8 mouse cellular contexts compared by ENCODE assay signal in the genomic region with DNA sequence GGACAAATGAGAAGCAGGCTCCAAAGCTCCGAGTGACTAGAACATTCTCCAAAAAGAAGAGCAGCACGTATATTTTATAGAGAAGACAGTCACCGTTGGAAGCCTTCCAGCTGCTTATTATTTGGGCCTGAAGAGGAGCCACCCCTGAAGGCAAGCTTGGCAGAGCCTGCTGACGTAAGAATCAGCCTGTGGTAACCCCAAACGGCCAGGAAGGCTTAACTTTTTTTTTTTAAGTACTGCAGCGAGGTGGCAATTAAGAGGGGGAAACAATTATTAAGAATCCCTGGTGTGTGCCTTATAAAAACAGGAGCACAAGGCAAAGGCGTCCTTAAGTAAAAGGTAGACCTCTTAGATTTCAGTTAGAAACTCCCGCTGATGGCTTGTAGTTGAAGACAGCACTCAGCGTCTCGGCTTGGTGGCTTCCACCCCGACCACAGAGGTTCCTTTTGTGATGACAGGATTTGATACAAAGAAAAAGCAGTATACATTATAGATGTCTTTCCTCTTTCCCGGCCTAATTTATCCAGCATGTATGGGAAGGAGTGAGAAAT. TPM values are rescaled to one million over a fixed set of nuclear protein-coding genes. Genes with fewer than 3 reads are reported as not detected.
DNase-seq lines count a peak whose midpoint lies in the region; ATAC-seq and TF ChIP-seq lines count a peak whose summit lies in the region.

No protein-coding gene starts in this region.

- H3K9me3 ChIP-seq in erythroblast, embryonic 14.5 days (ENCODE audit: control insufficient read depth, low read length): no peaks in the 10 kb centered on the region
- H3K9me3 ChIP-seq in intestine, embryonic 14.5 days (ENCODE audit: control insufficient read depth, low read length): no peaks in the 10 kb centered on the region
- H3K9me3 ChIP-seq in stomach, postnatal 0 days (ENCODE audit: control insufficient read depth, low read length): no peaks in the 10 kb centered on the region

- DNase-seq in cerebellum, adult 9-10 months: peak; percentile 76
- peak; percentile 69 for DNase-seq in NIH3T3 (ENCODE audit: low read depth)
- no peak for DNase-seq in intestine, embryonic 14.5 days (ENCODE audit: low spot score)
- peak; percentile 55 for DNase-seq in lung, postnatal 36 days
- DNase-seq in stomach, postnatal 0 days (ENCODE audit: low spot score): no peak
- DNase-seq in left cerebral cortex, adult 18-20 months (ENCODE audit: low spot score in 2 of 2): no peak

- peaks cover 10% of the 10 kb centered on the region for H3K27me3 ChIP-seq in erythroblast, embryonic 14.5 days (ENCODE audit: control insufficient read depth)
- H3K27me3 ChIP-seq in intestine, embryonic 14.5 days (replicated peaks; ENCODE audit: control insufficient read depth, insufficient read depth, low read length): no peaks in the 10 kb centered on the region
- H3K27me3 ChIP-seq in stomach, postnatal 0 days (ENCODE audit: control insufficient read depth, insufficient read depth, low read length): no peaks in the 10 kb centered on the region

- peak overlapping the region; percentile 58 for H3K9ac ChIP-seq in intestine, embryonic 14.5 days (ENCODE audit: low read length)
- H3K9ac ChIP-seq in stomach, postnatal 0 days (ENCODE audit: low read length): peak overlapping the region; percentile 87

- TF ChIP-seq EP300 in stomach, postnatal 0 days (optimal IDR thresholded peaks at IDR 0.05): no peak

- no peak for TF ChIP-seq CTCF in stomach, postnatal 0 days (IDR thresholded peaks at IDR 0.05; ENCODE audit: low read depth)

- H3K4me2 ChIP-seq in intestine, embryonic 14.5 days (ENCODE audit: low read length): peak overlapping the region; percentile 74
- peak overlapping the region; percentile 82 for H3K4me2 ChIP-seq in stomach, postnatal 0 days (replicated peaks; ENCODE audit: low read depth)

- no peaks in the 10 kb centered on the region for H3K36me3 ChIP-seq in erythroblast, embryonic 14.5 days (ENCODE audit: control insufficient read depth)
- H3K36me3 ChIP-seq in intestine, embryonic 14.5 days (ENCODE audit: control insufficient read depth, insufficient read depth, low read length): no peaks in the 10 kb centered on the region
- no peaks in the 10 kb centered on the region for H3K36me3 ChIP-seq in stomach, postnatal 0 days (ENCODE audit: control insufficient read depth, insufficient read depth, low read length)

- H3K4me3 ChIP-seq in erythroblast, embryonic 14.5 days (replicated peaks): peak overlapping the region; percentile 92
- H3K4me3 ChIP-seq in intestine, embryonic 14.5 days (ENCODE audit: low read depth, low read length): peak overlapping the region; percentile 54
- peak overlapping the region; percentile 77 for H3K4me3 ChIP-seq in stomach, postnatal 0 days (ENCODE audit: low read depth, low read length)

- H3K27ac ChIP-seq in intestine, embryonic 14.5 days (ENCODE audit: low read depth): peak overlapping the region; percentile 62; the same call in 1 of the 2 replicates
- peak overlapping the region; percentile 86 for H3K27ac ChIP-seq in stomach, postnatal 0 days (replicated peaks)

- no peak for ATAC-seq in cerebellum, adult (ENCODE audit: insufficient number of reproducible peaks, low FRiP score, low TSS enrichment)
- ATAC-seq in intestine, embryonic 14.5 days (replicated peaks; ENCODE audit: low FRiP score, low TSS enrichment, low read depth): no peak
- no peak for ATAC-seq in stomach, postnatal 0 days (ENCODE audit: low FRiP score, low TSS enrichment)

- WGBS in intestine, embryonic 14.5 days: 4% methylated on average over 12 of the region's 12 CpGs
- 5% methylated on average over 12 of the region's 12 CpGs for WGBS in stomach, postnatal 0 days

- H3K4me1 ChIP-seq in erythroblast, embryonic 14.5 days (ENCODE audit: control insufficient read depth): peaks cover 35% of the 10 kb centered on the region
- peaks cover 18% of the 10 kb centered on the region for H3K4me1 ChIP-seq in intestine, embryonic 14.5 days (replicated peaks; ENCODE audit: control insufficient read depth, insufficient read depth, low read length)
- peaks cover 3% of the 10 kb centered on the region; the same call in 1 of the 2 replicates for H3K4me1 ChIP-seq in stomach, postnatal 0 days (replicated peaks; ENCODE audit: control insufficient read depth, insufficient read depth)

RNA-seq across cellular contexts. Expression of gene Rell1, which starts 1.0 kb away (rescaled TPM):
- polyA plus RNA-seq in erythroblast, embryonic 14.5 days (2012): 1.0 and 1.8 TPM in 2 replicates
- 10.5 and 12.3 TPM in 2 replicates for polyA plus RNA-seq in intestine, embryonic 14.5 days (2014; fragmentation: Nextera tagmentation; extraction: Ambion mirVana)
- 16.6 and 17.4 TPM in 2 replicates for polyA plus RNA-seq in stomach, postnatal 0 days (2015; fragmentation: Nextera tagmentation; extraction: Ambion mirVana)
- 10 to 100 TPM; 12.5 to 13.0 TPM for total RNA-seq in left cerebral cortex, adult 18-20 months (2021)

Comparison
In these comparisons a context has a peak if more than half of its experiments do, and no peak if none do; other contexts are left out.
1. DNase-seq: peak in cerebellum, adult 9-10 months (single experiment), NIH3T3 (single experiment) and lung, postnatal 36 days (single experiment); none in intestine, embryonic 14.5 days (single experiment), stomach, postnatal 0 days (single experiment) and left cerebral cortex, adult 18-20 months (0 of 2).
2. Peak in every context shown above with its lines, with median percentiles within 50 percentile points of each other: H3K4me3 ChIP-seq.